Mouse (Mus musculus): ENCODE data around the gene Rnf227.

Gene Rnf227

GRCm38 (mm10) chr11:69331152-69331551 is 9.1 kb upstream of the Rnf227 start:
- no peak for DNase-seq (ENCODE audit: low read depth, low spot score)

- DNase-seq (ENCODE audit: low read depth, low spot score) = peak; percentile 80
Observed at GRCm38 (mm10) chr11:69331929-69332405, 8.3 kb upstream of the Rnf227 start.

- DNase-seq (ENCODE audit: low read depth, low spot score) = peak; percentile 41
Observed at GRCm38 (mm10) chr11:69332713-69333253, 7.5 kb upstream of the Rnf227 start.

GRCm38 (mm10) chr11:69333922-69334321 is 6.3 kb upstream of the Rnf227 start:
- DNase-seq (ENCODE audit: low read depth, low spot score) = peak; percentile 57

GRCm38 (mm10) chr11:69334796-69335195 is 5.5 kb upstream of the Rnf227 start:
- DNase-seq (ENCODE audit: low read depth, low spot score) = no peak

GRCm38 (mm10) chr11:69346441-69346840 is 6.2 kb downstream of the Rnf227 start:
- DNase-seq (ENCODE audit: low read depth, low spot score) = no peak

GRCm38 (mm10) chr11:69356544-69356943 is 16.3 kb downstream of the Rnf227 start:
- DNase-seq (ENCODE audit: low read depth, low spot score) = no peak

GRCm38 (mm10) chr11:69357690-69358089 is 17.4 kb downstream of the Rnf227 start:
- DNase-seq (ENCODE audit: low read depth, low spot score) = no peak

- DNase-seq (ENCODE audit: low read depth, low spot score) = no peak
Observed at GRCm38 (mm10) chr11:69362021-69362420, 21.8 kb downstream of the Rnf227 start.

GRCm38 (mm10) chr11:69362479-69362878 is 22.2 kb downstream of the Rnf227 start:
- no peak for DNase-seq (ENCODE audit: low read depth, low spot score)

GRCm38 (mm10) chr11:69364376-69364775 is 24.1 kb downstream of the Rnf227 start:
- no peak for DNase-seq (ENCODE audit: low read depth, low spot score)

GRCm38 (mm10) chr11:69364910-69365309 is 24.6 kb downstream of the Rnf227 start:
- DNase-seq (ENCODE audit: low read depth, low spot score) = no peak

GRCm38 (mm10) chr11:69365722-69366121 is 25.5 kb downstream of the Rnf227 start:
- DNase-seq (ENCODE audit: low read depth, low spot score) = no peak

- DNase-seq (ENCODE audit: low read depth, low spot score) = peak; percentile 89
Observed at GRCm38 (mm10) chr11:69366157-69366854, 26.0 kb downstream of the Rnf227 start.

GRCm38 (mm10) chr11:69366855-69367615 is 26.8 kb downstream of the Rnf227 start:
- DNase-seq (ENCODE audit: low read depth, low spot score) = peak; percentile 62

GRCm38 (mm10) chr11:69367616-69368355 is 27.5 kb downstream of the Rnf227 start:
- DNase-seq (ENCODE audit: low read depth, low spot score) = peak; percentile 75

GRCm38 (mm10) chr11:69368356-69369214 is 28.3 kb downstream of the Rnf227 start:
- peak; percentile 57 for DNase-seq (ENCODE audit: low read depth, low spot score)

GRCm38 (mm10) chr11:69369215-69369989 is 29.1 kb downstream of the Rnf227 start, which contains the start of gene Chd3:
Gene Chd3 (minus strand): TSS chr11:69369406.
- peak; percentile 51 for DNase-seq (ENCODE audit: low read depth, low spot score)

GRCm38 (mm10) chr11:69369990-69370816 is 29.9 kb downstream of the Rnf227 start:
- DNase-seq (ENCODE audit: low read depth, low spot score) = no peak

All from A20 (cell line).